Mouse (Mus musculus): ENCODE data around the gene Slc25a45.

DNA sequence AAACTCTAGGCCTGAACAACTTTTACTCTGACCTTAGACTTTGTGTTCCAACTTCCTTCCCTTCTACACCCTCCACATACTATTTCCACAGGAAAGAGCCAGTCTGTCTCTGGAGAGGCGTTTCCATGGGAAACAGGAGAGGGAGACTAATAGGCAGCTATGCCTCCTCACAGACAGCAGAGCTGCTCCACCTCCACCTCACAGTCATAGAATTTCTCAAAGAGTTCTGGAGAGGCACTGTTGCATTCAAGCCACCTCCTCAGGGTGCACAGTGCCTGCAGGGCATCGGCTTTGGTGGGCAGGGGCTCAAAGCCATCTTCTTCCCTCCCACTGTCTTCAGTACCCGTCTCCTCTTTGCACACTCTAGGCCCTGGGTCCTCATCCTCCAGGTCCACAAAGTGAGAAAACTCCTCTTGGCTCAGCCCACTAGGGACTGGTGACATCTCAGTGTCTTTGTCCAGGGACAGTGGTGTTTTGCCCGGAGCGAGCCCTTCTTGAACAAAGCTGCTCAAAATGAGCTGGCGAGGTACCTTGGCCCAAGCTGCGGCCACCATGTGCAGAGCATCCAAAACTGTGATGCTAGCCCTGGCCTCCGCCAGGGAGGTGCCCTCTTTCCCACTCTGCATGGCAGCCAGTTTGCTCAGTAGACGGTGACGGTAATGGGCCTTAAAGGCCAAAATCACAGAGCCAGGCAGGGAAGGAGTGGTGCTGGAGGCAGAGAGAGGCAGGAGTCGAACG, 14.1 kb downstream of the Slc25a45 start:
- TF ChIP-seq CTCF (IDR thresholded peaks at IDR 0.05; ENCODE audit: borderline replicate concordance, control insufficient read depth, extremely low read depth, insufficient read depth, low read length, poor library complexity) (no peak), POLR2A (IDR thresholded peaks at IDR 0.05; ENCODE audit: control insufficient read depth, extremely low read depth, insufficient read depth, low read length, poor library complexity) (no peak)

Data from thymus, adult 2 months (tissue).